Mouse (Mus musculus) frontal cortex, postnatal 14 days (tissue): ENCODE data around the gene Gm45062.
"Not testable (repeated sequence)": the region's sequence is repeated elsewhere in the genome, so short reads cannot be mapped to it uniquely, and the experiment has no call there.

Experiments
- DNase-seq, 2 experiments: peaks; one replicate each; pipeline ENCODE4 v3.0.0; 2022; ENCODE audit warnings: low spot score in 2 of 2

Gene Gm45062

GRCm38 (mm10) chr6:8508883-8509536 lies 249.8 kb downstream of the Gm45062 start:
- peak; percentile 99 to 100 for DNase-seq

GRCm38 (mm10) chr6:8509551-8509950 lies 250.3 kb downstream of the Gm45062 start, which contains the start of gene Glcci1:
TSS of gene Glcci1 (plus strand) at chr6:8509600.
- no peak for DNase-seq

GRCm38 (mm10) chr6:8509961-8510863 lies 251.0 kb downstream of the Gm45062 start:
- peak; percentile 15 to 22 for DNase-seq

- DNase-seq: no peak
Observed at GRCm38 (mm10) chr6:8510864-8511428, 251.7 kb downstream of the Gm45062 start.

GRCm38 (mm10) chr6:8511447-8511846 lies 252.2 kb downstream of the Gm45062 start:
- no peak for DNase-seq

GRCm38 (mm10) chr6:8512416-8512815 lies 253.2 kb downstream of the Gm45062 start:
- DNase-seq: no peak

- DNase-seq: no peak
Observed at GRCm38 (mm10) chr6:8519687-8520086, 260.4 kb downstream of the Gm45062 start.

- DNase-seq: no peak
Observed at GRCm38 (mm10) chr6:8521231-8521630, 262.0 kb downstream of the Gm45062 start.

- no peak for DNase-seq
Observed at GRCm38 (mm10) chr6:8524717-8525116, 265.5 kb downstream of the Gm45062 start.

GRCm38 (mm10) chr6:8531104-8531894 lies 272.0 kb downstream of the Gm45062 start:
- DNase-seq: no peak

- DNase-seq: no peak
Observed at GRCm38 (mm10) chr6:8536944-8537343, 277.7 kb downstream of the Gm45062 start.

- DNase-seq: not testable (repeated sequence)
Observed at GRCm38 (mm10) chr6:8541531-8541930, 282.3 kb downstream of the Gm45062 start.

- DNase-seq: no peak
Observed at GRCm38 (mm10) chr6:8544822-8545221, 285.6 kb downstream of the Gm45062 start.

- no peak for DNase-seq
Observed at GRCm38 (mm10) chr6:8545780-8546179, 286.5 kb downstream of the Gm45062 start.

GRCm38 (mm10) chr6:8551155-8551554 lies 291.9 kb downstream of the Gm45062 start:
- DNase-seq: no peak

- no peak for DNase-seq
Observed at GRCm38 (mm10) chr6:8556849-8557571, 297.8 kb downstream of the Gm45062 start.

- DNase-seq: no peak
Observed at GRCm38 (mm10) chr6:8560682-8561081, 301.4 kb downstream of the Gm45062 start.

GRCm38 (mm10) chr6:8582377-8582776 lies 323.1 kb downstream of the Gm45062 start:
- DNase-seq: no peak

- no peak for DNase-seq
Observed at GRCm38 (mm10) chr6:8583892-8584291, 324.6 kb downstream of the Gm45062 start.

GRCm38 (mm10) chr6:8591665-8592064 lies 332.4 kb downstream of the Gm45062 start:
- no peak for DNase-seq

GRCm38 (mm10) chr6:8617369-8617768 lies 358.1 kb downstream of the Gm45062 start:
- DNase-seq: no peak
